Mouse (Mus musculus): ENCODE data around the gene Dchs2.

Dchs2 gene

GRCm38 (mm10) chr3:83155600-83155999 is 27.9 kb downstream of the Dchs2 start:
- no peak for DNase-seq (ENCODE audit: low spot score in 2 of 2)

- DNase-seq (ENCODE audit: low spot score in 2 of 2): no peak
These were observed 28.4 kb downstream of the Dchs2 start for GRCm38 (mm10) chr3:83156165-83156564.

DNA sequence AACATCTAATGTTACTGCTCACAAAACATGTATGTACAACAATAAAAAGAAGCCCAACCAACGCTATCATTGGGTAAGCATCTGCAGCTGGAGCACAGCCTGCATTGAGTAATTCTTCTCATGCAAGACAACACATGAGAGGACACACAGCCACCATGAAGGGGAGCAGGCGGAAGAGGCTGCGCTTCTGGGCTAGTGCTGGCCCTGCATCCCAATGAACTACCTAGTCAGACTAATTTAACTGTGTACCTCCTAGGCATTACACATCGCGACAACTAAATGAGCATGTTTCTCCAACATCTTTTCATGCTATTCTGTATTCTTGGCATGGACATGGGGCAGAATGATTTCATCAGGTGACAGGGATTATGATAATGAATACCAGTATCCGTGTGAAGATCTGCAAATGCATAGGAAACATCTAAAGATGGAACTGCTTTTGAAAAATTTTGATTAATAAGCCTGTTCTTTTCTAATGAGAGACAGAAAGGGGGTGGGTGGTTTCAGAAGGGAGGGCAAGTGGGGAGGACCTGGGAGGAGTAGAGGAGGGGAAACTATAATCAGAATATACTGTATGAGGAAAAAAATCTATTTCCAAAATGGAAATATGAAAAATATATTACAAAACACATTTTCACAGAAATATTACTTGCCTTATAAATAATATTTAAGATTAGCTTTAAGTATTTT is 33.9 kb downstream of the Dchs2 start:
- no peak for DNase-seq (ENCODE audit: low spot score in 2 of 2)

GRCm38 (mm10) chr3:83163676-83164075 is 35.9 kb downstream of the Dchs2 start:
- no peak for DNase-seq (ENCODE audit: low spot score in 2 of 2)

GRCm38 (mm10) chr3:83185527-83185926 is 57.8 kb downstream of the Dchs2 start:
- no peak for DNase-seq (ENCODE audit: low spot score in 2 of 2)

DNA sequence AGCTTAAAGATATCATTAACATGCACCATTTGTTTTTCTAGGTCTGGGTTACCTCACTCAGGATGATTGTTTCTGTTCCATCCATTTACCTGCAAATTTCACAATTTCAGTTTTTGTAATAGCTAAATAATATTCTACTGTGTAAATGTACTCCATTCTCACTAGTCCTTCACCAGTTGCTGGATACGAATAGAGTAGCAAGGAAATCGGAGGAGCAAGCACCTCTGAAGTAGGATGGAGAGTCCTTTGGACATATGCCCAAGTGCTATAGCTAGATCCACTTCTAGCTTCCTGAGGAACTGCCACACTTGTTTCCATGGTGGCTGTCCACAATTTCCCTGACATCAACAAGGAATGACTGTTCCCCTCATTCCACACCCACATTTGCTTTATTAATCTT is 63.5 kb downstream of the Dchs2 start:
- no peak for DNase-seq (ENCODE audit: low spot score in 2 of 2)

DNA sequence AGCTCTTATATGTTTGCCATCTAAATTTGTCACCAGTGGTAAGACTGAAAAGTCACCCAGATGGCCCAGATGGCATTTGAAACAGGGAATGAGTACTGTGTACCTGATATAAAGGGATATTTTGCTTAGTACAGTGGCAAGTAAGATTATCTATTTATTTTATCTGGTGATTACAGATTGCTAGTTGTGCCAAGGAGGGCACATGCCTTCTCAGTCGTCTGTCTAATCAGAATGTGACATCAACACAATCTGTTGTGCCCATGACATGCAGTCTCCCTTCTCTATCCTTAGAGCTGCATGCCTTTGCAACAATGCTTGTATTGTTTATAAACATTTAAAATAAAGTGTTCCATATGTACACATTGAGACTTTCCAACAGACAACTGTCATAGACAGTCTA is 64.7 kb downstream of the Dchs2 start:
- no peak for DNase-seq (ENCODE audit: low spot score in 2 of 2)

DNA sequence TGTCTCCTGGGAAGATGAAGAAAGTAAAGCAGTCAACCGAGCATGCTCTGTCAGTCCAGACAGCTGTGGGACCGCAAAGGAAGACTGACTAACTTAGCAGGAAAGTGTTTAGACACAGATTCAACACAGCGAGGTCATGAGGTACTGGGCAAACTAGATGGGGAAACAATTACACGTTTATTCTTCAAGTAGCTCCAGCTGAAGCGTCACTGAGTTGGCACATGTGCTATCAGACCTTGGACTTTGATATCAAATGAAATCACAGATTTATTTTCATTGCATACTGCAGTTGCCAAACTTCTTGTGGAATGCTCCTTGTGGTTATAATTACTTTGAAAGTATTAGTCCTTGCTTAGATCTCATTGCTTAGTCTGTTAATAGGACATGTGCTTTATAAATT is 67.2 kb downstream of the Dchs2 start:
- no peak for DNase-seq (ENCODE audit: low spot score in 2 of 2)

GRCm38 (mm10) chr3:83201286-83201980 is 73.7 kb downstream of the Dchs2 start:
- DNase-seq (ENCODE audit: low spot score in 2 of 2): no peak

DNA sequence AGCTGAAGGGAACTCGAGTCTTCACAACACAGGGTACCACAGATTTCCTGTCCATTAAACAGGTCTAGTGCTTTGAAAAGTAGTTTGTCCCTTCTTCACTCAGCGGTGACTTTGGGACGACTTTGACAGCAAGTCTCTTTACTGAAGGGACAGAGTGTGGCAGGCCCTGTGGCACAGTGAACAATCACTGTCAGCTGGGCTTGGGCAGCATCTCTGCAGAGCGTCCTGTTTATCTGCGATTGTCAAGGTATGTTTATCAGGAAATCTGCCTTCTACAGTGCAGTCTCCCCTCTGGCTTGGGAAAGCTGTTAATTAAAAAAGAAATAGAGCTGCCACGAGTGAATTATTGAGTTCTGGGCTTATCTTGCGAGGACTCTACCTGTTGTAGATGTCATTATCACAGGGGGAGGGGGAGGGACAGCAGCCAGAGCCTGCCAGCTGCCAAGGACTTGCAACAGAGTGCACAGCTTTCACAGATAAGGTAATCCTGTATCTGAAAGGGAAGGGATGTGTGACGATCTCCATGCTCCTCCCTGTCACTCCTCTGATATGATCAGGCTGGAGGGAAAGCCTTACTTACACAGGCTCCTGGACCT is 77.4 kb downstream of the Dchs2 start:
- DNase-seq (ENCODE audit: low spot score in 2 of 2): no peak

GRCm38 (mm10) chr3:83209646-83210045 is 81.9 kb downstream of the Dchs2 start:
- DNase-seq (ENCODE audit: low spot score in 2 of 2): no peak

DNA sequence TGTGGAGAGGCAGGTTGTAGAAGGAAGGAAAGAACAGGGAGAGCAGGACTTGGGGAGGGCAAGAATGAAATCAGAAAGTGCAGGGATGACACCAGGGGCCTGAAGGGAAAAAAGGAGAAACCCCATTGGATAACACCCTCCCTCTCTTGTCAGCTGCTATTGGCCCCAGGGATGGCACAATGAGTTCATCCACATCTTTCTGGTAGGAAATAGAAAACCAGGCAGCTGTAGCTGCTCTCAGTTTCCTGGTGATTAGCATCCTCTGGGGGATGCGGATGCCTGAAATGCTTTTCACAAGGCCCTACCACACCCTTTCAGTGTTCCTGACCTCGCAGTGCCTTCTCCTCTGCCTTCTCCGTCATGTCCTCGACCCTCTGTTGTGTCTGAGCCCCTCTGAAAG is 82.5 kb downstream of the Dchs2 start:
- DNase-seq (ENCODE audit: low spot score in 2 of 2): no peak

DNA sequence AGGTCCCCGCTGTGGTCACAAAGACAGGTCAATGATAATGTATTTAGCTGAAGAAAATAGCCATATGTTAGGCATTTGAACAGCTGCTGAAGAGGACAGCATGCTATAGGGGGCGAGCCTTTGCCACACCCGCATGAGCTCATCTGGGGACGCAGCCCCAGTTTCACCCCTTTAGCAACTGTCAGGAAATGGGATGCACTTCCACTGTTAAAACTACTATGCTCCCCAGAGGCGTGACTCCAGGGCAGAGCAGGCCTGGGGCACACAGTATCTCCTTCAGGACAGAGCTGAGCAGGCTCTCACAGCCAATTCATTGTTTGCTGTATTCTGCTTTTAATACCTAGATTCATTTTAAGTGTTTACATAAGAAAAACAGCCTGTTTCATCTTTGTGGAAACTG is 84.2 kb downstream of the Dchs2 start:
- no peak for DNase-seq (ENCODE audit: low spot score in 2 of 2)

DNA sequence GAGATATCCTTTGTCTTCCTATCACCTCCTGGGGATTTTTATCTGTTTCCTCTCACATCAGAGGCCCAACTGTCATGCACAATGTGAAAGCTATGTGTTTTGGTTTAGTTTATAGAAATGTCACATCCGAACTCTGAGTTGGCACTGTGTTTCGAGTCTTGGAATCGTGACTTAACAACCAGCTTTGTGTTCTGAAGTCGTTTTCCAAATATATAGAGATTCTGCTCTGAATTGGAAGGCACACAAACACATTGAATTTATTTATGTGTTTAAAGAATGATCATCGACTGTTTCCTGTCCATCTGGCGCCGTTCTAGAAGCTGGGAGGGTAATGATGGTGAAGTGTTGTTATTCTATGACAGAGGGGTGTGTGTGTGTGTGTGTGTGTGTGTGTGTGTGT is 84.8 kb downstream of the Dchs2 start:
- DNase-seq (ENCODE audit: low spot score in 2 of 2): peak in 1 of 2 experiments; percentile 19

- DNase-seq (ENCODE audit: low spot score in 2 of 2): no peak
These were observed 90.3 kb downstream of the Dchs2 start for GRCm38 (mm10) chr3:83218059-83218458.

DNA sequence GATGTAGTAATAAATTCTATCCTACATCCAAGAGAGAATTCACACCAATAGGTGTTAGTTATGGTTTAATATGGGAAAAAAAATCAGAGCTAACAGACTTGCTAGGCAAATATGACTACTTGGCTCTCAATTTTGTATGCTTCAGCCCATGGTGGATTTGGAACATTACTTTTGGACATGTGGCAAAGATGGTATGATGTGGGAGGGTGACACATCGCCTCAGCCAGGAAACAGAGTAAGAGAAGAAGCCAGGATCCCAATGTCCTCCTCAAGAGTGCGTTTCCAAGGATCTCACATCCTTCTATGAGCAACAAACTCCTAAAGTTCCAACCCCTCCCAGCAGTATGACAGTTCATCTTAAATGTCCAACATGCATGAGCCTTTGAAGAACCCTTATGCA is 92.4 kb downstream of the Dchs2 start:
- peak; percentile 22 to 49 for DNase-seq (ENCODE audit: low spot score in 2 of 2)

DNA sequence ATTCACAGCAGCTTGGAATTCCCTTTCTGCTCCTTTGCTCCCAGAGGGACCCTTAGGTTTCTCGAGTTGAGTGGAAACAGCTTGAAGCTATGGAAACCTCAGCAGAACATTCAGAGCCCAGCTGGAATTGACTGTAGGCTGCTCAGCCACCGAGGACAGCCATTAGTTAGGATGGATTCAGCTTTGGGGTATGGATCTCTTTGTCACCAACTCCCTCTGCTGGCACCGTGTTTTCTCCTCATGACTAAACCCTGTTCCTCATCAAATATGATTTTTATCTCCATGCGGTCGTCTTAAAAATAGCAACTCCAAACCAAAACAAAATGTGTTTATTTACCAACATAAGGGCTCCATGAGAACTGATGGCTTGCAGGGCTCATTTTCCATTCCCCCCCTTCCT is 94.4 kb downstream of the Dchs2 start:
- DNase-seq (ENCODE audit: low spot score in 2 of 2): peak; percentile 9 to 59

- no peak for DNase-seq (ENCODE audit: low spot score in 2 of 2)
These were observed 100.6 kb downstream of the Dchs2 start for GRCm38 (mm10) chr3:83228383-83228782.

DNA sequence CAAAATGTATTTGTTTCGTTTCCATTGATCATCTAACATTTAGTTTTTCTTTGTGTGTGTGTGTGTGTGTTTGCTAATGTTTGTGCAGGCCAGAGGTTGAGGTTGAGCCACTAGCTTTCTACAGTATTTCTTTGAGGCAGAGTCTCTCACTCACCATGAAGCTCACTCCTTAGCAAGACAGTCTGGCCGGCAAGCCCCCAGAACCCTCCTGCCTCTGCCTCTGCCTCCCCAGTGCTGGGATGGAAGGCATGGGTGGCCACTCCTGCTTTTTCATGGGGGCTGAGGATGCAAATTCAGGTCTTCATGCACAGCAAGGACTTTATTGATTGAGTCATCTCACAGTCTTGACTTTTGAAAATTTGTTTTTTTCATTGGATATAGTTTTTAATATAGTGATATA is 102.6 kb downstream of the Dchs2 start:
- DNase-seq (ENCODE audit: low spot score in 2 of 2): no peak

DNA sequence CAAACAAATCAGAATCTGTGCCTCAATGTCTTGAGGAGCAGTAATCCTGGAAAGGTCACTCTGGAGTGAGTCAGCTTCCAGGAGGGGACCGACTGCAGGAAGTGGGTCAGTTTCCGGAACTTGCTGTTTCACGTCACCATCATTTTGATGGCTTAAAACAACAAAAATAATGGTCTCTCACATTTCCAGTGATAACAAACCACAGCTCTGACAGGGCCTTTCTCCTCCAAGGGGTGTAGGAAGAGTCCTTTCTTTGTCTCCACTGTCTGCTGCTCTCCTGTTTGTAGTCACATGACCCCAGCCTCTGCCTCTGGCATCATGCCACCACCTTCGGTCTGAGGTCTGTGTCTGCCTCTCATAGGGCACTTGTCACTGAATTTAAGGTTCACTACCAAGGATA is 106.7 kb downstream of the Dchs2 start:
- DNase-seq (ENCODE audit: low spot score in 2 of 2): no peak

DNA sequence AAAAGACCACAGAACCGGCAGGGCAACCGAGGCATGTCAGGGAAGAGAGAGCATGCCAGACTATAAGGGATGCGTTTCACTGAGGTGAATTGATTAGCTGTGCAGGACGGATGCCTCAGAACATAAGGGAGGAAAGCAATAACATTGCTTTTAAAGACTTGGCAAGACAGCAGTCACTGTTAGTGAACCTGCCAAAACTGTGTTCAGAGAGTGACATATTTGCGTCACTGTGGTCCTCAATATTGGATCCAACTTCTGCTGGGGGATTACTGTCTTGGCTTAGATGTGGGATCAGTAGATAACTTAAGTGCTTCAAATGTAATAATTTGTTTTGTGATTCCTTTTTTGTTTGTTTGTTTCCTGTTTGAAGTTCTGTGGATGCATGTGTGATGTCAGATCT is 107.3 kb downstream of the Dchs2 start:
- no peak for DNase-seq (ENCODE audit: low spot score in 2 of 2)

DNA sequence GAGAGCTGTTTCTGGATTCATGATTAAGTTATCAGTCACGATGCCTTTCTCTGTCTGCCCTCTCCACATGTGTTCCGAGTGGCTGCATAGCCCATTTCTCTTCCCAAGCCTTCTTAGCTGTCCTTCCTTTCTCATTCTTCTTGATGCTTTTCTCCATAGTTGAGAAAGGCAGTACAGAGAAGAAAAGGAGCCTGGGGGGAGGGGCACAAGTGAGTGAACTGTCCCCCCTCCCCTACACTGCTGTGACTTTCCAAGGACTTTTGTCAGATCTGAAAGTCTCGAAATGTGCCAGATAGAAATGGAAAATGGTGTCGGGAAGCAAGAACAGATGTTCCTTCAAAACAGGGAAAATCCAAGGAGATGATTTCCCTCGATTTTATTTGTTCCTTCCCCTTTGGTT is 118.8 kb downstream of the Dchs2 start:
- DNase-seq (ENCODE audit: low spot score in 2 of 2): no peak

DNA sequence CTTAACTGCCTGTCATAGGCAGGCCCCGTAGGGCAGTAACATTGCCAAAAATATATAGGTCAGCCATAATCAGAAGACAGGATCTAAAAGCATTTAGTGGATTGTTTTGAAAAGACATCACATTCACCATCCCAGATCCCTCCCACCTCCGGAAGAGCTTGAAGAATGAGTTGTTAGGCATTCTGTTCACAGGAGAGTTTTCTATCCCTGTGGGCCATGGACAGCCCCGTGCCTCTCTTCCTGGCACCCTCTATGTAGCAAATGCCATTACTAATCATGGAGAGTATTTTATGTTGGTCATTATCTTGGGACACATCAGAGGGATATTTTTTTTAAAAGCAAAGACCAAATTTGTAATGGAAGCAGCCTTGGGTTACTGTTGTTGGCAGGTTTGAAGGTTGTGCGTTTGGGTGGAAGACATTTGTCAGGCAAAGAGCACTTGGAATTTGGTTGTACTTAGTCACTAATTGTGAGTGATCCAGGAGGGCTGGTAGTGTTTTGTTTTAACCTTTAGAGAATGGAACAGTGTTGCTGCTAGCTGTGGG is 122.3 kb downstream of the Dchs2 start:
- no peak for DNase-seq (ENCODE audit: low spot score in 2 of 2)
